Mouse (Mus musculus): ENCODE results near the gene Rabggtb. TPM values are rescaled to one million over a fixed set of nuclear protein-coding genes. Genes with fewer than 3 reads are reported as not detected.
"Not testable (repeated sequence)": the region's sequence is repeated elsewhere in the genome, so short reads cannot be mapped to it uniquely, and the experiment has no call there.

The Rabggtb gene
- polyA plus RNA-seq, 1 experiment from 2014 or later = 47.0 TPM

GRCm38 (mm10) chr3:153863816-153864215 is 49.0 kb downstream of the Rabggtb start:
- Histone ChIP-seq H3K27ac (no peak overlapping the region), H3K4me3 (ENCODE audit: inconsistent target) (no peak overlapping the region), H3K36me3 (ENCODE audit: inconsistent target) (no peaks in the 10 kb centered on the region), H3K79me2 (ENCODE audit: inconsistent target) (no peaks in the 10 kb centered on the region)
- WGBS (ENCODE audit: missing documents) = 11% methylated on average over 1 of the region's 2 CpGs

DNA sequence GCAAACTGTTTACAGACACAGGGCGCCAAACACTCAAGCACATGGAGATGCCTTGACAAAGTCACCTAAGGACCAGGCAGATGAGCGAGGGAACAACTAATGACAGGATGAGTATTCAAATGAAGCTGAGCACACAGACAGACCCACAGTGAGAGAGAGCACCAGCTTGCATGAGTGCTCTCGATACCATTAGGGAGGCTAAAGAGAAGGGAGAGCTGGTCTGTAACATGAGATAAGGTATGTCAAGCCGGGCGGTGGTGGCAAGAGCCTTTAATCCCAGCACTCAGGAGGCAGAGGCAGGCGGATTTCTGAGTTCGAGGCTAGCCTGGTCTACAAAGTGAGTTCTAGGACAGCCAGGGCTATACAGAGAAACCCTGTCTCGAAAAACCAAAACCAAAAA is 52.4 kb downstream of the Rabggtb start:
- not testable (repeated sequence) for H3K4me3 ChIP-seq (ENCODE audit: inconsistent target); H3K27ac ChIP-seq; H3K36me3 ChIP-seq (ENCODE audit: inconsistent target); H3K79me2 ChIP-seq (ENCODE audit: inconsistent target)
- 92% methylated on average over 7 of the region's 8 CpGs for WGBS (ENCODE audit: missing documents)

DNA sequence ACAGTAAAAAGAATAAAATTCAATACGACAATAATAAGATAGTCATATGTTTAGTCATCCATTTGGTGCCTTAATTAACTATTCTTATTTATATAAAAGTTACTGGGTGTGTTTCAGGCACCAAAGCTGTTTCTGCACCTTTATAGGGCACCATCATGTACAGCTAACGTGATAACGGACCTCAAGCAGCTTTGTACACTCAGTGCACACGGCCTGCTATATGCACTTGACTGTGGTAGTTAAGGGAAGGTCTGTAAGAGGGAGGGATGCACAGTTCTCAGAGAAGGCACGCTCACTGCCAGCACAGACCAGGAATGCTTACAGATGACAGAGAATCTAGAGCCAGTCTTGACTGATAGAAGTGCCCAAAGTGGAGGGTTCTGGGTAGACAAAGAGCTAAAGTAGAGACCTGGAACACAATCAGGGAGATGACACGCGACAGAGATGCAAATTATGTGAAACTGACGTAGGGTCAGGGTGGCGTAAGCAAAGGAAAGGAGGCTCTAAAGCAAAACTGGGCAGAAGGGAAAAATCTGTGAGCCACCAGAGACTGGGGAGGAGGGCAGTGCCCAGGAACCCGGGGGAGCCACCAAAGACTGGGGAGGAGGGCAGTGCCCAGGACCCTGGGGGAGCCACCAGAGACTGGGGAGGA is 54.3 kb downstream of the Rabggtb start:
- Histone ChIP-seq H3K79me2 (ENCODE audit: inconsistent target) (no peaks in the 10 kb centered on the region), H3K36me3 (ENCODE audit: inconsistent target) (no peaks in the 10 kb centered on the region), H3K27ac (no peak overlapping the region), H3K4me3 (ENCODE audit: inconsistent target) (no peak overlapping the region)
- WGBS (ENCODE audit: missing documents) = 87% methylated on average over 10 of the region's 10 CpGs

Other genes starting within 250 kb of the Rabggtb start
- 0.04 to 0.07 TPM in 2 of 3 replicates, not detected in the other for gene St6galnac3, start 187.8 kb downstream of the Rabggtb start, polyA plus RNA-seq (2018)
- gene Asb17, start 68.8 kb downstream of the Rabggtb start, polyA plus RNA-seq (2018) = not detected in 3 replicates
- not detected in 3 replicates for gene Msh4, start 6.9 kb downstream of the Rabggtb start, polyA plus RNA-seq (2018)
- 59.8 to 139 TPM (median 60.2 TPM) in 3 replicates for gene Acadm, start 31.6 kb upstream of the Rabggtb start, polyA plus RNA-seq (2018)
- gene Slc44a5, start 60.4 kb upstream of the Rabggtb start, polyA plus RNA-seq (2018) = not detected in 3 replicates